Mouse (Mus musculus): ENCODE data around the gene Gnai2. TPM values are rescaled to one million over a fixed set of nuclear protein-coding genes. Genes with fewer than 3 reads are reported as not detected.
"Not testable (repeated sequence)": the region's sequence is repeated elsewhere in the genome, so short reads cannot be mapped to it uniquely, and the experiment has no call there.

Gnai2 gene
- polyA plus RNA-seq, 1 experiment from 2014 or later, result 299 TPM

DNA sequence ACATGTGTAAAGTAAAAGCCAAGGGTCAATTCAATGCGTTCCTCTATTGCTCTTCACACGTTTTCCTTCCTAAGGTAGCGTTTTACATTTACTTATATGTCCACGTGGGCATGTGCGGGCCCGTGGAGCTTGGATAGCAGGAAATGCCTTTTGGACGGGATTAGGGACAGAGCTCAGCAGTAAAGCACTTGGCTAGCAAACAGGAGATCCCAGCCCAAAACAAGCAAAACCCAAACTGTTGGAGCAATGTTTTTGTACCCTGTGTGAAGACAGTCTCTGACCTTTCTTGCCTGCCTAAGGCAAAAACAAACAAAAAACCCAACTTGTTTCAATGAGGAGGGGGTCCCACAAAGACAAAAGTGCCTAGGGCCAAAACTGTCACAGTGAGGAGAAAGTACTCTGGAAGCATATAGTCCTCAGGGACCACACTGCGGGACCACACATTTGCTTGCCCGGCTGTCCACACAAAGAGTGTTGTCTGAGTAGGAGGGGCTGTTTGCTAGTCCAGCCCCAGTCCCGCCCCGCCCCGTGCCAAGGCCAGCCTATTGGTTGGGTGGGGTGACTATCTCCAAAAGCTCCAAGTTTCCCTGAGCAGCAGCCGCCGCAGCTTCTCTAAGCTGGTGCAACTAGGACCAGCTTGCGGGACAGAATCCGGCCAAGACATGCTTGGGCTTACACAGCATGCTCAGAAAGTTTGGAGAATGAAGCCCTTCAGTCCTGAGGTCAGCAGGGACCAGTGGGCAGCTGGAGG lies 58.6 kb downstream of the Gnai2 start, which contains the start of gene Hyal1:
Gene Hyal1 (plus strand): TSS at position 571 of the 751 bp plus-strand sequence.
- 0 out of 2 replicates have a peak, but pooled peaks have one; percentile 30 for ATAC-seq (replicated peaks)

DNA sequence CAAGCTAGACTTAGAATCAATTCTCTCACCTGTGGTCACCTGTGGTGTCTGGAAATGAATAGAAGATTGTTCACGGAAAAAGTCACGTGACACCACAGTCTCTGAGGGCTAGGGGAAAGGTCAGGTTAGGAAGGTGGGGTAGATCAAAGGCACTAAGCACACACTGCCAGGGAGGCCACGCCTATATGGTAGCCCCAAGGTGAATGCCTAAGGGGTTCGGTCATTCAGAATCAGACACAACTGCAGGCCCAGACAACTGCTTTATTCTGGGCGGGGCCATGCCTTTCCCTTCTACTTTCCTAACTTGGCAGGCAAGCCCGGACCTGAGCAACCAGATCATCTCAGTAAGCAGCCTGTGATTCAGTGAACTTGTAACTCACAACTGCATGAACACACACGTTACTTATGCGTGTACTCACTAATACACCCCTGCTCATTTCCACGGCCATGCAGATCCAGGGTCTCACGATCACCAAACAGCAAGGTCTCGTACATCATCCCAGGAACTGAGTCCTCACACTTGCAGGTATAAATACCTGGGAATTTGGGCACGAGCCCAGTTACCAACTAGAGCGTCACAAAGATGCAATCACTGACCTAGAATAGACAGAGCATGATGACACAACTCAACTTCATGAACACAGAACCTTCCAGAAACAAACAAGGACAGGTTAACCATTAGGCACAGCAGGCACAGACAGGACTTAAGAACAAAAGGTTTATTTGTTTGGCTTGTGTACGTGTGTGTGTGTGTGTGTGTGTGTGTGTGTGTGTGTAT lies 59.4 kb downstream of the Gnai2 start:
- Histone ChIP-seq H3K4me2 (no peak overlapping the region), H3K9ac (no peak overlapping the region), H3K27me3 (replicated peaks) (no peaks in the 10 kb centered on the region), H3K27ac (no peak overlapping the region), H3K9me3 (no peaks in the 10 kb centered on the region), H3K4me1 (peaks cover 35% of the 10 kb centered on the region), H3K36me3 (replicated peaks) (peaks cover 24% of the 10 kb centered on the region), H3K4me3 (no peak overlapping the region)
- WGBS, result 90% methylated on average over 14 of the region's 14 CpGs
- no peak for ATAC-seq (replicated peaks)

More for the DNA sequence above, 58.6 kb downstream of the Gnai2 start, which contains the start of gene Hyal1:
- Histone ChIP-seq H3K36me3 (replicated peaks) (peaks cover 18% of the 10 kb centered on the region), H3K27ac (peak within 1 kb of the TSS; percentile 43; the same call in 1 of the 2 replicates), H3K9ac (no peak within 1 kb of the TSS), H3K9me3 (no peaks in the 10 kb centered on the region), H3K4me3 (no peak within 1 kb of the TSS), H3K4me2 (peak within 1 kb of the TSS; percentile 34), H3K27me3 (replicated peaks) (no peaks in the 10 kb centered on the region), H3K4me1 (peaks cover 34% of the 10 kb centered on the region)
- WGBS, result 25% methylated on average over 16 of the region's 16 CpGs

DNA sequence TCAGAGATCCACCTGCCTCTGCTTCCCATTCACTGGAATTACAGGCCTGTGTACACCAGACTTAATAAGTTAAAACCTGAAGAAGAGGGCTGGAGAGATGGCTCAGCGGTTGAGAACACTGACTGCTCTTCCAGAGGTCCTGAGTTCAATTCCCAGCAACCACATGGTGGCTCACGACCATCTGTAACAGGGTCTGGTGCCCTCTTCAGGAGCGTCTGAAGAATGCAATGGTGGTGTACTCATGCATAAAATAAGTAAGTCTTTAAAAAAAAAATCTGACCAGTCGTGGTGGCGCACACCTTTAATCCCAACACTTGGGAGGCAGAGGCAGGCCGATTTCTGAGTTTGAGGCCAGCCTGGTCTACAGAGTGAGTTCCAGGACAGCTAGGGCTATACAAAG lies 61.4 kb downstream of the Gnai2 start:
- H3K4me3 ChIP-seq; ATAC-seq (replicated peaks); H3K4me2 ChIP-seq; H3K9ac ChIP-seq; H3K27me3 ChIP-seq (replicated peaks); H3K27ac ChIP-seq; H3K9me3 ChIP-seq: not testable (repeated sequence)
- Histone ChIP-seq H3K36me3 (replicated peaks) (peaks cover 25% of the 10 kb centered on the region), H3K4me1 (peaks cover 33% of the 10 kb centered on the region)
- WGBS, result 78% methylated on average over 6 of the region's 6 CpGs

DNA sequence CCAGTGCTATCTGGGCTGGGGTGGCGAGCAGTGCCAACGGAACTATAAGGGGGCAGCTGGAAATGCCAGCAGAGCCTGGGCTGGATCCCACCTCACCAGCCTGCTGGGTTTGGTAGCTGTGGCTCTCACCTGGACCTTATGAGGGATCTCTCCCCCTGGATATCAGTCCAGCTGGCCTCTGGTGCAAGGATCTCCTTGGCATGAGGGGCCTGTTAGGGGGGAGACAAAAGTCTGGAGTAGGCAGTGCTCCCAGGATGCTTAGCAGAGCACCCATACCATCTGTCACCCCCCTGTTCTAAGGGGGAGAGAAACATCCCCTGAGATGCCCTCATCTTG lies 62.9 kb downstream of the Gnai2 start:
- Histone ChIP-seq H3K9me3 (no peaks in the 10 kb centered on the region), H3K4me1 (peaks cover 43% of the 10 kb centered on the region), H3K27ac (no peak overlapping the region), H3K9ac (no peak overlapping the region), H3K4me3 (no peak overlapping the region), H3K4me2 (no peak overlapping the region), H3K36me3 (replicated peaks) (peaks cover 25% of the 10 kb centered on the region), H3K27me3 (replicated peaks) (no peaks in the 10 kb centered on the region)
- no peak for ATAC-seq (replicated peaks)
- 100% methylated on average over 2 of the region's 2 CpGs for WGBS

DNA sequence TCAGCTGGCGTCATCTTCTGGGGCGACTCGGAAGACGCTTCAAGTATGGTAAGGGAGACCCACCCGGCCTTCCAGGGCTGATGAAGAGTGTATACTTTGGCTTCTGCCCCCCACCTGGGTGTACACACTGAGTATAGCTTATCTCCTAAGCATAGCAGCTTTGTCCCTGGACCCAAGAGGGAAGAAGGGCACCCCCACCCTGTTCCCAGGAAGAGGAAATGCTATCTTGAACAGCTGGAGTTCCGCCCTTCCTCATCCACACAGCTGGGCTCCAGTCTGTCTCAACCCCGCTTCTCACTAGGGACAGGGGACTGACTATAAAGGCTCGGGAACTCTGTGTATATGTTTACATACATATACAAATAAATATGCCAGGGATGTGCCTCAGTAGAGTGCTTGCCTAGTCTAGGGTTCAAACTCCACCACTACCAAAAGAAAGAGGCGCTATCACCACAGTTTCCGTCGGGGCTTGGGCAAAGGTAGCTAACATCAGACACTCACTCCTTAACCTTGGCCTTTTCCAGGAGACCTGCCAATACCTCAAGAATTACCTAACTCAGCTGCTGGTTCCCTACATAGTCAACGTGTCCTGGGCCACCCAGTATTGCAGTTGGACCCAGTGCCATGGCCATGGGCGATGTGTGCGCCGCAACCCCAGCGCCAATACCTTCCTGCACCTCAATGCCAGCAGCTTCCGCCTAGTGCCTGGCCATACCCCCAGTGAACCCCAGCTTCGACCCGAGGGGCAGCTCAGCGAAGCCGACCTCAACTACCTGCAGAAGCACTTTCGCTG lies 63.4 kb downstream of the Gnai2 start:
- peak overlapping the region; percentile 6; the same call in 1 of the 2 replicates for H3K4me3 ChIP-seq
- H3K9ac ChIP-seq, result no peak overlapping the region
- no peak overlapping the region for H3K27ac ChIP-seq
- 96% methylated on average over 22 of the region's 22 CpGs for WGBS
- peaks cover 45% of the 10 kb centered on the region for H3K4me1 ChIP-seq
- H3K36me3 ChIP-seq (replicated peaks), result peaks cover 25% of the 10 kb centered on the region
- ATAC-seq (replicated peaks), result no peak
- no peaks in the 10 kb centered on the region for H3K9me3 ChIP-seq
- peak overlapping the region; percentile 84; the same call in 1 of the 2 replicates for H3K4me2 ChIP-seq
- H3K27me3 ChIP-seq (replicated peaks), result no peaks in the 10 kb centered on the region

DNA sequence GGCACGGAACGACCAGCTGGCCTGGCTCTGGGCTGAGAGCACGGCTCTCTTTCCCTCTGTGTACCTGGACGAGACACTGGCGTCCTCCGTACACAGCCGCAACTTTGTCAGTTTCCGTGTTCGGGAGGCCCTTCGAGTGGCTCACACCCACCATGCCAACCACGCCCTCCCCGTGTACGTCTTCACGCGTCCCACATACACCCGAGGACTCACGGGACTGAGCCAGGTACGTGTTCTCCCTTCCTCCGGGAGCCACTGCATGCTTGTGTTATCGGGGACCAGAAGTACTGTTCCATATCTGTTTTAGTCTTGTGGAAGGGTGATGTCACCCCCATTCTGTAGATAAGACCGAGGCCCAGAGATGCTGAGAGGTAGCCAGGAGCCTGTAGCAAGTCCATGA lies 64.3 kb downstream of the Gnai2 start:
- 95% methylated on average over 21 of the region's 21 CpGs for WGBS
- ATAC-seq (replicated peaks), result no peak
- H3K36me3 ChIP-seq (replicated peaks), result peaks cover 28% of the 10 kb centered on the region

DNA sequence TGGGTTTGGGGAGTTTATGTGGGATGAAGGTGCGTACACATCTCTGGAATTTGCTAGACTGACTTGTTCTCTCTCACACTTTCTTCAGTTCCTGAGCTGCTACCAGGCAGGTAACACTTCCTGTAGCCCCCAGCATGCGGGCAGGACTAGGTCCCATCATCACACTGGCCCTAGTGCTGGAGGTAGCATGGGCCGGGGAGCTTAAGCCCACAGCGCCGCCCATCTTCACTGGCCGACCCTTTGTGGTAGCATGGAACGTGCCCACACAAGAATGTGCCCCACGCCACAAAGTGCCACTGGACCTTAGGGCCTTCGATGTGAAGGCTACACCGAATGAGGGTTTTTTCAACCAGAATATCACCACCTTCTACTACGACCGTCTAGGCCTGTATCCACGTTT lies 65.2 kb downstream of the Gnai2 start:
- ATAC-seq (replicated peaks), result no peak
- Histone ChIP-seq H3K27me3 (replicated peaks) (no peaks in the 10 kb centered on the region), H3K9ac (peak overlapping the region; percentile 88), H3K4me1 (peaks cover 46% of the 10 kb centered on the region), H3K36me3 (replicated peaks) (peaks cover 33% of the 10 kb centered on the region), H3K4me3 (peak overlapping the region; percentile 94), H3K27ac (peak overlapping the region; percentile 89), H3K9me3 (no peaks in the 10 kb centered on the region), H3K4me2 (peak overlapping the region; percentile 84)
- 43% methylated on average over 13 of the region's 13 CpGs for WGBS

More for the DNA sequence above, 64.3 kb downstream of the Gnai2 start:
- Histone ChIP-seq H3K9ac (no peak overlapping the region), H3K27ac (no peak overlapping the region), H3K4me2 (peak overlapping the region; percentile 84), H3K4me3 (peak overlapping the region; percentile 94), H3K9me3 (no peaks in the 10 kb centered on the region), H3K4me1 (peaks cover 46% of the 10 kb centered on the region), H3K27me3 (replicated peaks) (no peaks in the 10 kb centered on the region)

DNA sequence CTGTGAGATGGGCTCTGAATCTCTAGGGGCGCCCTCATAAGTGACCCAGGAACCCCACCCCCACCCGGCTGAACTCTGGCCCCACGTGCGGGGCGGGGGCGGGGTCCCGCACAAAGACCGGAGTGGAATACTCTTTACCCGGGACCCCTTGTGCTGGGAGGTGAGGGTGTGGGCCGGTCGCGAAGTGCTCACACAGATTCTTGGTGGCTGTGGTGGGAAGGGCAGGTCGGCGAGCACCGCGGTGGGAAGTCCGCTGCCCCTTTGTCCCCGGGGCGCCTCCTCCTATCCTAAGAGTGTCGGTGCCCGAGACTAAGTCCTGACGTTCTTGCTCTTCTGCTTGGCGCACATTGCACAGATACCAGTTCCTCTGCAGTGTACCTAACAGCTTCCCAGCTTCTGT lies 65.9 kb downstream of the Gnai2 start:
- Histone ChIP-seq H3K4me2 (peak overlapping the region; percentile 84), H3K4me1 (peaks cover 51% of the 10 kb centered on the region), H3K27me3 (replicated peaks) (no peaks in the 10 kb centered on the region), H3K36me3 (replicated peaks) (peaks cover 33% of the 10 kb centered on the region), H3K9me3 (no peaks in the 10 kb centered on the region), H3K4me3 (peak overlapping the region; percentile 94), H3K27ac (peak overlapping the region; percentile 89), H3K9ac (peak overlapping the region; percentile 88)
- peak; percentile 29; the same call in 1 of the 2 replicates for ATAC-seq (replicated peaks)
- WGBS, result 1% methylated on average over 22 of the region's 23 CpGs

DNA sequence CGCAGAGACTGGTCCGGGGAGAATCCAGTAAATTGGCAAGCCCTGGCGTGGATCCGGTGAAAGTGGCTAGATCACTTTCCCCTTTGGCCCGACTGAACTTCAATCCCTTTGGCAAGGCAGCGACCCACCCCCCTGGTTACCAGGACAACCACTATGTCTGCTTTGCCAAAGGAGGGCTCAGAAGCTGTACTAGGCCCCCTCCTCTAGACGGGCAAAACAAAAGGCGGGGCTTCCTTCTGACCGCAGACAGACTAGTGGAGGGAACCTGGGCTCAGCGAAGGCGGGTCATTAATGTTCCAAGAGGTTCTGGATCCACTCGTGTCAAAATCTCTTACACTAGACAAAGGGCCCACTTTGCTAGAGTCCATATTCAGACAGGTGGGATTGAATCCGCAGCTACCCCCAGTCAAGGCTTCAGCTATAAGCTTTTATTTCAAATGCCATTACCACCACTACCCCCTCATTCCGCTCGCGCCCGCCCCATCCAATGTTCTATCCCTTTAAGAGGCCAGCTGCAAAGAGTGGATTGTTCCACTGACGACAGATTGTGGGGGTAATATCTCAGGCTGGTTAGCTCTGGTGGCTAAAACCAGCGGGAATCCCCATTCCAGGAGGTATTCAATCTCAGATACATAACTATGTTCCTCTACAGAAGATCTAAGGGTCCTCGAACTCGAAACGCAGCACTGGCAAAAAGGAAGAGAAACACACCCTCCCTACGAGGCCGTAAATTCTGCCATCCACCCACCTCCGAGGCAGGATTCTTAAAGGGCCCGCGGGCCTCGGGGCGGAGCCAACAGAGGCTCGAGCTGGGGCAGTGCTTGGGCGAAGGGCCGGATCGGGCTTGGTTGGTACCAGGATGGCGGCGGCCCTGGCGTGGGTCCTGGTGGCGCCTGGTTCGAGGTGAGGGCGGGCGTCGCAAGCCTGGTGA lies 66.6 kb downstream of the Gnai2 start:
- peak overlapping the region; percentile 88 for H3K9ac ChIP-seq
- peaks cover 33% of the 10 kb centered on the region for H3K36me3 ChIP-seq (replicated peaks)
- WGBS, result under 1% methylated on average over 41 of the region's 41 CpGs
- H3K9me3 ChIP-seq, result no peaks in the 10 kb centered on the region
- no peaks in the 10 kb centered on the region for H3K27me3 ChIP-seq (replicated peaks)
- peak overlapping the region; percentile 84 for H3K4me2 ChIP-seq
- ATAC-seq (replicated peaks), result peak; percentile 89
- H3K4me1 ChIP-seq, result peaks cover 57% of the 10 kb centered on the region
- H3K4me3 ChIP-seq, result peak overlapping the region; percentile 94
- peak overlapping the region; percentile 89 for H3K27ac ChIP-seq

DNA sequence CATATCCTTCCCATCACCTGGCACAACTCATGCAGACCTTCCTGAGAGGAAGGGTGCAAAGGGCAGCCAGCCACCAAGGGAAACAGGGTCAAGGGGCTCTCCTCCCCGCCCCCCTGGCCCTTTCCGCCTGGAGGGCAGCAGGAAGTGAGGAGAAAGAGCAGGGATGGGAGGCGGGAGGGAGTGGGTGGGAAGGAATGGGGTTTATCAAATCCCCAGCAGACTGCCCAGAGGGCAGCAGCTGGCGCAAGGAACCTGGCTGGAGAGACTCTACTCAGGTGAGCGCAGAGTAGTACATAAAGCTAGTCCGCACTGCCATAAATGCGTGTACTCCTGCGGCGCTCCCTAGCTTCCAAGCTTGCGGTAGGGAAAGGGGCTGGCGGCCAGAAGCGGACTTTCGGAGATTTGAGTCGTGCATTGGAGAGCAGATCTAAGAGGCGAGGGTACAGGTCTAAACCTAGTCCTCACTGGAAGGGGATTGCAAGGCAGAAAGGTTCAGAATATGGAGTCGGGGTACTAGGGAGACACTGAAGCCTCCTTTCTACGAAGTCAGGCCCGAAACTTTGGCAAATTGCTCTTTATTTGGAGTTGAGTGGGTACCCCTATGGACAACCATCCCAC lies 67.4 kb downstream of the Gnai2 start, which contains the start of gene Hyal2:
Gene Hyal2 (plus strand): TSS at position 244 of the 618 bp plus-strand sequence.
- Histone ChIP-seq H3K27ac (peak within 1 kb of the TSS; percentile 89), H3K4me1 (peaks cover 59% of the 10 kb centered on the region), H3K27me3 (replicated peaks) (no peaks in the 10 kb centered on the region), H3K9ac (peak within 1 kb of the TSS; percentile 88), H3K4me3 (peak within 1 kb of the TSS; percentile 94), H3K36me3 (replicated peaks) (peaks cover 32% of the 10 kb centered on the region), H3K9me3 (no peaks in the 10 kb centered on the region), H3K4me2 (peak within 1 kb of the TSS; percentile 84)
- 4% methylated on average over 18 of the region's 18 CpGs for WGBS
- no peak for ATAC-seq (replicated peaks)

DNA sequence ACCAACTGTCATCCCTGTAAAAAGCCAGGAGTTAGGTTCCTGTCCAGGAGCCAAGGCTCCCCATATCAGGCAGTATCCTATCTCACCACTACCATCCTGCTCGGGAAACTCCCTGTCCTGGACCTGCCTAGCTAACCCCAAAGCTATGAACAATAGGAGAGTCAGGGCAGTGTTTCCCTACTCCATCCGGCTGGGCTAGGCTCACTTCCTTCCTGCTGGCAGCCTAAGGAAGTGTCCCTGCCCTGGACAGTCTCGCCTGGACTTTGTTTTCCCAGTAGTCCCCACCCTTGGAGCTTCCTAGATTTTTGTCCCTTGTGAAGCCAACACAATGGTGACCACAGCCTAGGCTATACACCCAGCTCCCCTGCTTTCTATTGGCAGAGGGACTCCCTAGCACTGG lies 68.3 kb downstream of the Gnai2 start:
- Histone ChIP-seq H3K9ac (no peak overlapping the region), H3K36me3 (replicated peaks) (peaks cover 24% of the 10 kb centered on the region), H3K27me3 (replicated peaks) (no peaks in the 10 kb centered on the region), H3K4me2 (no peak overlapping the region), H3K9me3 (no peaks in the 10 kb centered on the region), H3K27ac (no peak overlapping the region), H3K4me1 (peaks cover 62% of the 10 kb centered on the region), H3K4me3 (no peak overlapping the region)
- no peak for ATAC-seq (replicated peaks)
- 61% methylated on average over 3 of the region's 3 CpGs for WGBS

Measured in midbrain, embryonic 15.5 days (tissue).